Mouse (Mus musculus) right cerebral cortex, adult 18-20 months (tissue): ENCODE results near the gene Nhlrc1.

Source experiments
- DNase-seq: peaks from one replicate; pipeline ENCODE4 v3.0.0; 2022; ENCODE audit warnings: mixed read lengths

Gene Nhlrc1

GRCm38 (mm10) chr13:47001590-47001989 lies 13.1 kb downstream of the Nhlrc1 start:
- no peak for DNase-seq

- no peak for DNase-seq
Observed at GRCm38 (mm10) chr13:46999498-46999897, 15.2 kb downstream of the Nhlrc1 start.

- no peak for DNase-seq
Observed at GRCm38 (mm10) chr13:46997355-46997754, 17.3 kb downstream of the Nhlrc1 start.

GRCm38 (mm10) chr13:46993274-46993551 lies 21.4 kb downstream of the Nhlrc1 start:
- DNase-seq: no peak

GRCm38 (mm10) chr13:46992516-46993273 lies 22.0 kb downstream of the Nhlrc1 start:
- DNase-seq: no peak

GRCm38 (mm10) chr13:46990376-46991011 lies 24.2 kb downstream of the Nhlrc1 start:
- no peak for DNase-seq

GRCm38 (mm10) chr13:46987941-46988340 lies 26.7 kb downstream of the Nhlrc1 start:
- no peak for DNase-seq

GRCm38 (mm10) chr13:46986208-46986607 lies 28.4 kb downstream of the Nhlrc1 start:
- no peak for DNase-seq

- DNase-seq: no peak
Observed at GRCm38 (mm10) chr13:46983878-46984277, 30.8 kb downstream of the Nhlrc1 start.

GRCm38 (mm10) chr13:46979836-46980490 lies 34.7 kb downstream of the Nhlrc1 start:
- no peak for DNase-seq

- no peak for DNase-seq
Observed at GRCm38 (mm10) chr13:46976532-46976931, 38.1 kb downstream of the Nhlrc1 start.

- no peak for DNase-seq
Observed at GRCm38 (mm10) chr13:46975930-46976329, 38.7 kb downstream of the Nhlrc1 start.

- no peak for DNase-seq
Observed at GRCm38 (mm10) chr13:46975031-46975551, 39.6 kb downstream of the Nhlrc1 start.

GRCm38 (mm10) chr13:46970286-46970945 lies 44.2 kb downstream of the Nhlrc1 start:
- no peak for DNase-seq

- DNase-seq: no peak
Observed at GRCm38 (mm10) chr13:46968626-46969025, 46.0 kb downstream of the Nhlrc1 start.

- no peak for DNase-seq
Observed at GRCm38 (mm10) chr13:46967308-46967707, 47.3 kb downstream of the Nhlrc1 start.
